Mouse (Mus musculus) common myeloid progenitor, adult 5-6 weeks (primary cell): ENCODE results near the gene Rdh16f1. TPM values are rescaled to one million over a fixed set of nuclear protein-coding genes. Genes with fewer than 3 reads are reported as not detected.
"Not testable (repeated sequence)": the region's sequence is repeated elsewhere in the genome, so short reads cannot be mapped to it uniquely, and the experiment has no call there.

Experiments used
- ATAC-seq: replicated peaks from 2 replicates; pipeline ENCODE4 v1.8.0; 2016; ENCODE audit warnings: low read depth, mild to moderate bottlenecking, moderate TSS enrichment, inconsistent platforms; ENCODE audit not compliant: poor library complexity, severe bottlenecking
- total RNA-seq: library from RNA; stranded (forward); fragments of 200-1000, 187-1606 nt; gene quantifications from 2 replicates; pipeline ENCODE4 v1.2.3, GENCODE M21; 2017

Gene Rdh16f1
- total RNA-seq, 1 experiment from 2014 or later = not detected

DNA sequence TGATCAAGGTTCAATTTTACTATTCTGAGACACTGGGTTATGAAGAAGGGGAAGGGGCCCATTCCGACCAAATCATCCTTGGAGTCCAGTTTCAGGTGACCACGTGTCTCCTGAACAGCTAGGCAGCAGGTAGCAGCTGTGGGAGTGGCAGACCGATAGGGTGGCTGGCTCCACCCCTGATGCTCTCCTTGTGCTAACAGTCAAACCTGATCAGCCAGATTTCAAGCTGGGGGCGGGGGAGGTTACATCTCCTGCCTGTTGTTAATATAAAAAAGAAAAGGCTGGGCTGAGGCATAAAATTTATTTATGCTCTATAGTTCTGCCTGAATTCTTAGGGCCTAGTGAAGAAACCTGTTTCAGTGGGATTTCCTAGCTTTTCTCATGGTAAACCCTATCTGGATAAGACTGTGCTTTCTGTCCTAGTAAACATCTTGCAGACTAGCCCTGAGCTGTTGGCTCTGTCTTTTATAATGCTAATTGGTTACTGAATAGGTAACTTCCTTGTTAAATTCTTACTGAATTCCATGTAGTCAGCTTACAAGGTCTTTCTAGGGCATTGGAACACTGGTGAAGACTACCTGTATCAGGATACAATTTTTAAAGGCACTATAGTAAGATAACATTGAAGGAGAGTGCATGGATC lies 57.8 kb downstream of the Rdh16f1 start:
- ATAC-seq = not testable (repeated sequence)

DNA sequence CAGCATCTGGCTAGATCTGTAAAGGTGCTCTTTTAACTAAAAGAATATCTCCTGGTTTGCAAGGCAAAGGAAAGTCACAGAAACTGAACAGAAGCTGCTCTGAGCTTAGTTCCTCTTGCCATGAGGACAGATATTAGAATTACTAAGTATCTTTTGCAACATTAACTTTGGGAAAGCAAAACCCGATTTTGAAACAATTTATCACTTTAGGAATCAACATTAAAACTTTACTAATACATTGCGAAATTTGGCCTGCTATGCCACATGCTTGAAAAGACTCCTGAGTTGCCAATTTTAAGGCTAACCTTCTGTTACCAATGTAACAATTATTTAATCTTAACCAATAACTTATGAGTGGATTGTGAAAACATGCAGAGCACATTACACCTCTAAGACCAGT lies 62.2 kb downstream of the Rdh16f1 start:
- ATAC-seq = not testable (repeated sequence)

DNA sequence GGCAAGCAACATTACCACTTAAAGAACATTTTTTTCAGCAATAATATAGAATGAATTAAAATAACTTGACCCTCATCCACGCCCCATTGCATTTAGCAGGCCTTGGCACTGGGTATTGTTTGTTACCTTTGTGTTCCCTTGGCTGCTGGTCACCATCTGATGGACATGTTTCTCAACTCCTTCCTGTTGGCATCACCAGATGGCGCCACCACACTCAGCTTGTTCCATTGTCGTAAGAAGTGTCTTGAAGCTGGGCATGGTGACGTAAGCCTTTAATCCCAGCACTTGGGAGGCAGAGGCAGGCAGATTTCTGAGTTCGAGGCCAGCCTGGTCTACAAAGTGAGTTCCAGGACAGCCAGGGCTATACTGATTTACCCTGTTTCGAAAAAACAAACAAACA lies 65.8 kb downstream of the Rdh16f1 start:
- 0 out of 2 replicates have a peak, but pooled peaks have one; percentile 50 for ATAC-seq

DNA sequence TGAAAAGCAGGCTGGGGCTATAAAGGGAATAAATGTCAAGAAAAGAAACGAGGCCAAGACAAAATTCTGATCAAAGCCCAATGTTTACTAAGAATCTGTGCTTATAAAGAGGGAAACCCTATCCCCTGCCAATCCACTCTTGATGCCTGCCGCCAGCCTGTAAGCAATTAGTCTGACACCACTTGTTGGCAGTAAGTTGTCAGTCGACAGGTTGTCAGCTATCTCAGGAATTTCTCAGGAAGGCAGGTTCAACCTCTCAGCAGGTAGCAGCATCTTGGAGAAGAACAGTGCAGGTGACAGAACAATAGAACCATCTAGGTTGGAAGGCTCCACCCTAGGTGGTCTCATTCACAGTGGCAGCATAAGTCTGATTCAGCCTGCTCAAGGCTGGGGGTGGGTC lies 69.5 kb downstream of the Rdh16f1 start:
- no peak for ATAC-seq

DNA sequence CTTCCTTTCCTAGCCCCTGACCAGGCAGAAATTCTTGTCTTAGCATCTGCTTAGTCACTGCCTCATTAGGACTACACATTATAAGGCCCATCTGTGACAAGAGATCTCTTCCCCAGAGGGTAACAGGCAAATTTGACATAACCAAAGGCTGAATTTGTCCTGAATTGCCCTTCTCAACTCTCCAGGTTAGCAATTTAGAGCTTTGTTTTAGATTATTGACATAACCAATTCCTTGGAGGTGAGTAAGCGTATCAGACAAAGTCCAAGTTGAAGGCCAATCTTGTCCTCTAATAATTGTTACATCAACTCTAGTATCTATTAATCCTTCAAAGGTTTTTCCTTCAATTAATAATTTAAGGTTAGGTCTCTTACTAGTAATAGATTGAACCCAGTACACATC lies 74.6 kb downstream of the Rdh16f1 start:
- ATAC-seq = not testable (repeated sequence)

DNA sequence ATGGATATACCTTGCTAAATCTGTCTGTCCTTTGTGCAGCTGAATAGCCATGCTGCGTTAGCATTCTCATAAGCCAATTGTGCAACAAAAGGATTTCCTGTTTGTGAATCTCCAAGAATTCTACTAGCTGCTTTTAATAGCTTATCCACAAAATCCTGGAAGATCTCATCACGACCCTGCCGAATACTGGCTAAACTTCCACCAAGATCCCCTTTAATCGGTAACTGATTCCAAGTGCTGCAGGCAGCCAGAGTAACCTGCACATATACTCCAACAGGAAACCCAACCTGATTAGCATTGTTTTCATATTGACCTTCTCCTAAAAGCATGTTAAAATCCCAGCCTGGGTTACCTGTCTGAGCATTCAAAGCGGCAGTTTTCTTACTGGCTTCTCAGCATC lies 75.7 kb downstream of the Rdh16f1 start:
- no peak for ATAC-seq

DNA sequence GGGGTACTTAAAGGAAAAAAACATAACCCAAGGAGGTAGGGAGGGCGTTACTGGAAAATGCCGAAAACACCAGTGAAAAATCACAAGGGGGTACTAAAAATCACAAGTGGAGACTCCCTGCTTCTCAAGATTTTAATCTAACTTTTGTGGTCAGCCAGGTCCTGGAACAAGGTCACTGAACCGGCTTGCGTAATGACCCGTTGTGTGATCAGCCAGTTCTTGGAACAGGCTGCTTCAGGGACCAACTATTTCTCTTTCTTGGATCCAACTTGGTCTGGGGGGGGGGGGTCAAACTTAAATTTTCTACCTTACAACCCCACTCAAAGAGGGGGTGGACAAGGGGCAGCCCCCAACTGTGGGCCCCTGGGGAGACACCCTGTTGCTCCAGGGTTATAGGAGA lies 78.2 kb downstream of the Rdh16f1 start:
- not testable (repeated sequence) for ATAC-seq

DNA sequence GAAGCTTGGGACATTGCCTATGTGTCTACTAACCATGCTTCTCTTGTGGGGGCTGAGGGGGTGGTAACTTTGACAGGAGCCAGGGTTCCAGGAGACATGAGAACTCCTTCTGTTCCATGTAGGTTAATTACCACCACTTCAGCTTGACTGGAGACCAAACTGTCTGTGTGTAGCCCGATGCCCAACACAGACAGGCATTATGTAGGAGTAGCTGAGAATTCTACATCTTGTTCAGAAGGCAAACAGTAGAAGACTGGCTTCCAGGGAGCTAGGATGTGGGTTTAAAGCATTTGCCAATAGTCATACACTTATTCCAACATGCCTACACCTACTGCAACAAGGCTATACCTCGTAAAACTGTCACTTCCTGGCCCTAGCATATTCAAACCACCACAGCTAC lies 79.0 kb downstream of the Rdh16f1 start:
- ATAC-seq = no peak

DNA sequence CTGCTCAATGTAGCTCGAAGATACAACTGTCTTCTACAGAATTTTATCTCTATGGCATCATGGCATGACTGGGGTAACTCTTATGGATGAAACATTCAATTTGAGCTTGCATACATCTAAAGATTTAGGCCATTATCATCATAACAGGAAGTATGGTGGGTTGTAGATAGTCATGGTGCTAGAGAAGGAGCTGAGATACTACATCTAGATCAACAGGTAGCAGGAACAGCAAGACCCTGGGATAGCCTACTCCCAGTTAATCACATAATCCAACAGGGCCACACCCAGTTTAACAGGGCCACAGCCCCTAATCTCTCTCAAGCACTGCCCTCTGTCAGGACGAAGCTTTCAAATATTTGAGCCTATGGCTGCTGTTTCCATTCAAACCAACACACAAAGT lies 81.2 kb downstream of the Rdh16f1 start:
- no peak for ATAC-seq

Other genes with a start within 250 kb of the Rdh16f1 start
- not detected in 2 replicates for gene Ndufa4l2, start 244.8 kb upstream of the Rdh16f1 start, total RNA-seq
- gene Shmt2, start 237.3 kb upstream of the Rdh16f1 start, total RNA-seq = 115 and 119 TPM in 2 replicates
- not detected in 2 replicates for gene Nxph4, start 225.2 kb upstream of the Rdh16f1 start, total RNA-seq
- gene Lrp1, start 138.6 kb upstream of the Rdh16f1 start, total RNA-seq = 0.97 and 3.2 TPM in 2 replicates
- 33.1 and 48.3 TPM in 2 replicates for gene Stat6, start 116.8 kb upstream of the Rdh16f1 start, total RNA-seq
- 20.8 and 22.6 TPM in 2 replicates for gene Nemp1, start 92.9 kb upstream of the Rdh16f1 start, total RNA-seq
- gene Nab2, start 91.2 kb upstream of the Rdh16f1 start, total RNA-seq = 5.7 and 6.8 TPM in 2 replicates
- gene Myo1a, start 54.6 kb upstream of the Rdh16f1 start, total RNA-seq = not detected in 2 replicates
- gene Tac2, start 35.3 kb upstream of the Rdh16f1 start, total RNA-seq = 0.68 TPM in 1 of 2 replicates, not detected in the other
- gene Zbtb39, start 20.2 kb upstream of the Rdh16f1 start, total RNA-seq = 4.7 and 5.0 TPM in 2 replicates
- gene Gpr182, start 8.1 kb upstream of the Rdh16f1 start, total RNA-seq = not detected in 2 replicates
- gene Rdh1, start 66 bp upstream of the Rdh16f1 start, total RNA-seq = not detected in 2 replicates
- gene Rdh9, start 16.6 kb downstream of the Rdh16f1 start, total RNA-seq = not detected in 2 replicates
- gene Rdh16, start 41.4 kb downstream of the Rdh16f1 start, total RNA-seq = not detected in 2 replicates
- gene Rdh19, start 90.1 kb downstream of the Rdh16f1 start, total RNA-seq = not detected in 2 replicates
- gene Rdh16f2, start 106.7 kb downstream of the Rdh16f1 start, total RNA-seq = not detected in 2 replicates
- not detected in 2 replicates for gene Rdh7, start 129.0 kb downstream of the Rdh16f1 start, total RNA-seq
- gene Sdr9c7, start 138.7 kb downstream of the Rdh16f1 start, total RNA-seq = not detected in 2 replicates
- not detected in 2 replicates for gene Hsd17b6, start 247.8 kb downstream of the Rdh16f1 start, total RNA-seq